Comparison of ENCODE assay signal across 23 mouse cellular contexts in the genomic region with DNA sequence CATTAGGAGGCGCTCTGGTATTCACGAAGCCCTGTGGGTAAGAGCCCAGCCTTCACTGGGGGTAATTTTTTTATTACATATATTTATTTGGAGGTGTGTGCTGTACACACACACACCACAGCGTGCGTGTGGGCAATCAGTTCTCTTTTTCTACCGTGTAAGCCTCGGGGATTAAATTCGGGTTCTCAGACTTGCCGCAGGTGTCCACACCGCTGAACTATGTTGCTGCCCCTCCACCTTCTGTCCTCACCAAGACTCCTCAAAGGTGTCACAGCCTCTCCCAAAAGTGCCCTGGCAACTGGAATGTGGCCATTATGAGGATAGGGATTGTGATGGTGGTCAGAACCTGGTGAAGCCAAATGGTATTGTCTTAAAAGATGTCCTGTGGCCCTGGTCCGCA. TPM values are rescaled to one million over a fixed set of nuclear protein-coding genes. Genes with fewer than 3 reads are reported as not detected.
"Had no signal": no experiment of that assay in that cellular context is flagged by ENCODE, and none has a peak within 500 bp of the region (broad histone marks: within the 10 kb centered on the region; RNA-seq: fewer than 3 reads in every experiment).

Gene Tmem247, plus strand, starts transcription at position 301 of the 400 bp plus-strand sequence.

- H3K27me3 ChIP-seq: liver, embryonic 15.5 days; midbrain, embryonic 13.5 days; midbrain, embryonic 15.5 days; neural tube, embryonic 12.5 days; stomach, embryonic 15.5 days had no signal

- H3K36me3 ChIP-seq: liver, embryonic 15.5 days; midbrain, embryonic 13.5 days; midbrain, embryonic 15.5 days; neural tube, embryonic 12.5 days; stomach, embryonic 15.5 days had no signal

- ATAC-seq: liver, postnatal 0 days; midbrain, embryonic 13.5 days; midbrain, embryonic 15.5 days had no signal

- H3K9ac ChIP-seq: liver, embryonic 15.5 days; liver, postnatal 0 days; midbrain, embryonic 13.5 days; midbrain, embryonic 15.5 days; neural tube, embryonic 12.5 days; stomach, embryonic 15.5 days had no signal

- H3K4me1 ChIP-seq: liver, embryonic 15.5 days; midbrain, embryonic 13.5 days; midbrain, embryonic 15.5 days; neural tube, embryonic 12.5 days; stomach, embryonic 15.5 days had no signal

- H3K9me3 ChIP-seq: liver, embryonic 15.5 days; midbrain, embryonic 13.5 days; midbrain, embryonic 15.5 days; stomach, embryonic 15.5 days had no signal

- H3K4me2 ChIP-seq: liver, embryonic 15.5 days; midbrain, embryonic 11.5 days; midbrain, embryonic 13.5 days; midbrain, embryonic 15.5 days; neural tube, embryonic 12.5 days; stomach, embryonic 15.5 days had no signal

- H3K4me3 ChIP-seq: liver, embryonic 15.5 days; midbrain, embryonic 13.5 days; midbrain, embryonic 15.5 days; neural tube, embryonic 12.5 days; stomach, embryonic 15.5 days had no signal

- DNase-seq: liver, postnatal 0 days; lung, adult 2 months; lung, postnatal 10 days; lung, postnatal 36 days; right cerebral cortex, postnatal 14 days; thymus, adult 2 months; thymus, postnatal 25 days had no signal

- H3K27ac ChIP-seq: liver, embryonic 15.5 days; macrophage; midbrain, embryonic 13.5 days; midbrain, embryonic 15.5 days; neural tube, embryonic 12.5 days; stomach, embryonic 15.5 days; stomach, postnatal 0 days had no signal

RNA-seq across cellular contexts. Expression of gene Tmem247, which starts in this region (rescaled TPM):
- total RNA-seq: megakaryocyte progenitor cell, adult 5-6 weeks; midbrain, postnatal 0 days; monocyte, adult 5-6 weeks; neutrophil, adult 5-6 weeks had no signal
- polyA plus RNA-seq: liver, embryonic 15.5 days; liver, postnatal 0 days; lung, adult 2 months; lung, embryonic 16.5 days; macrophage; midbrain, embryonic 11.5 days; midbrain, embryonic 13.5 days; midbrain, embryonic 15.5 days; midbrain, postnatal 0 days; neural tube, embryonic 12.5 days; neural tube, embryonic 14.5 days; spleen, adult 2 months; stomach, embryonic 15.5 days; stomach, postnatal 0 days; thymus, adult 2 months; urinary bladder, adult 2 months had no signal
